ENCODE assay signal across 9 mouse cellular contexts in the genomic region with DNA sequence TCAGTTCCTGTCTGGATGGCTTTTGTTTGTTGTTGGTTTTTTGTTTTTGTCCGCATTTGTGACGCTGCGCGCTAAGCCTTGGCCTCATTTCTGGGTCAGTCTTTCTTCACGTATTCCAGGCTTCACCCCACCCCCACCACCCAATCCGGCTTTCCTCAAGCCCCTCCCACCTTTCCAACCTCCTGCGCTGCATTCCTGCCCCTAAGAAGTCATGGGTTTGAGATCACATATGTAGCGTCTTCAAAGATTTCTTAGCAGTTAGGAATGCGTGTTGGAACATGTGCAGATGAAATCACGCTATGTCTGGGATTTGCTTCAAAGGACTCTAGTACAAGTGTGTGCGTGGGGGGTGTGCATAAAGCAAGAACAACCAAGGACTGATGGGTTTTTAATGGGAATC. TPM values are rescaled to one million over a fixed set of nuclear protein-coding genes. Genes with fewer than 3 reads are reported as not detected.
DNase-seq lines count a peak whose midpoint lies in the region; ATAC-seq and TF ChIP-seq lines count a peak whose summit lies in the region.
"Had no signal": no experiment of that assay in that cellular context is flagged by ENCODE, and none has a peak within 500 bp of the region (broad histone marks: within the 10 kb centered on the region; RNA-seq: fewer than 3 reads in every experiment).

No protein-coding gene starts in this region.

- no peak for TF ChIP-seq POLR2A in cerebellum, adult 2 months (IDR thresholded peaks at IDR 0.05; ENCODE audit: borderline replicate concordance, insufficient read depth, low read length)

- no peak for TF ChIP-seq CTCF in cerebellum, adult 2 months (IDR thresholded peaks at IDR 0.05; ENCODE audit: borderline replicate concordance, insufficient read depth, low read depth, low read length)
- no peak for TF ChIP-seq CTCF in stomach, postnatal 0 days (IDR thresholded peaks at IDR 0.05; ENCODE audit: low read depth)

- TF ChIP-seq EP300 in stomach, postnatal 0 days (optimal IDR thresholded peaks at IDR 0.05), result no peak

- DNase-seq in cerebellum, adult 2 months, result no peak
- no peak for DNase-seq in cerebellum, postnatal 4 days (ENCODE audit: low spot score in 2 of 2)
- DNase-seq in neural tube, embryonic 11.5 days (ENCODE audit: low spot score), result peak; percentile 34
- DNase-seq in neural tube, embryonic 10.5 days (ENCODE audit: extremely low spot score, low spot score), result no peak
- no peak for DNase-seq in stomach, postnatal 0 days (ENCODE audit: low spot score)
- DNase-seq in thymus, postnatal 4 days, result no peak
- no peak for DNase-seq in thymus, postnatal 0 days (ENCODE audit: low spot score)
- DNase-seq: right cerebral cortex, postnatal 25 days had no signal

- 40% methylated on average over 11 of the region's 11 CpGs for WGBS in cerebellum, adult 2 months
- WGBS in neural tube, embryonic 11.5 days, result 3% methylated on average over 11 of the region's 11 CpGs
- WGBS in limb, embryonic 15.5 days, result 5% methylated on average over 11 of the region's 11 CpGs
- WGBS in stomach, postnatal 0 days, result 30% methylated on average over 11 of the region's 11 CpGs

- no peak overlapping the region for H3K27ac ChIP-seq in cerebellum, adult 2 months (ENCODE audit: insufficient read depth, low read length)
- H3K27ac ChIP-seq in neural tube, embryonic 11.5 days (ENCODE audit: low read depth, low read length), result no peak overlapping the region
- H3K27ac ChIP-seq in limb, embryonic 15.5 days, result peak overlapping the region; percentile 63
- peak overlapping the region; percentile 71 for H3K27ac ChIP-seq in stomach, postnatal 0 days (replicated peaks)

- no peaks in the 10 kb centered on the region for H3K9me3 ChIP-seq in neural tube, embryonic 11.5 days (ENCODE audit: control insufficient read depth, low read length)
- H3K9me3 ChIP-seq in limb, embryonic 15.5 days, result no peaks in the 10 kb centered on the region
- no peaks in the 10 kb centered on the region for H3K9me3 ChIP-seq in stomach, postnatal 0 days (ENCODE audit: control insufficient read depth, low read length)

- peak overlapping the region; percentile 42 for H3K4me3 ChIP-seq in cerebellum, adult 2 months (replicated peaks; ENCODE audit: insufficient read depth, low read depth, low read length)
- no peak overlapping the region for H3K4me3 ChIP-seq in neural tube, embryonic 11.5 days (ENCODE audit: low read depth, low read length)
- H3K4me3 ChIP-seq in limb, embryonic 15.5 days, result peak overlapping the region; percentile 30
- peak overlapping the region; percentile 27 for H3K4me3 ChIP-seq in stomach, postnatal 0 days (ENCODE audit: low read depth, low read length)

- H3K36me3 ChIP-seq in neural tube, embryonic 11.5 days (ENCODE audit: control insufficient read depth, insufficient read depth, low read length), result no peaks in the 10 kb centered on the region
- H3K36me3 ChIP-seq in limb, embryonic 15.5 days, result no peaks in the 10 kb centered on the region
- H3K36me3 ChIP-seq in stomach, postnatal 0 days (ENCODE audit: control insufficient read depth, insufficient read depth, low read length), result no peaks in the 10 kb centered on the region; the same call in 1 of the 2 replicates

- no peak for ATAC-seq in neural tube, embryonic 11.5 days (ENCODE audit: insufficient read depth, low FRiP score, low TSS enrichment)
- ATAC-seq in limb, embryonic 15.5 days (ENCODE audit: insufficient number of reproducible peaks, low FRiP score, low TSS enrichment, low read depth), result peak; percentile 56; the same call in 1 of the 2 replicates
- ATAC-seq in stomach, postnatal 0 days (ENCODE audit: low FRiP score, low TSS enrichment), result no peak

- peak overlapping the region; percentile 42 for H3K4me2 ChIP-seq in neural tube, embryonic 11.5 days (ENCODE audit: low read depth)
- peak overlapping the region; percentile 50 for H3K4me2 ChIP-seq in limb, embryonic 15.5 days
- peak overlapping the region; percentile 54 for H3K4me2 ChIP-seq in stomach, postnatal 0 days (replicated peaks; ENCODE audit: low read depth)

- H3K4me1 ChIP-seq in cerebellum, adult 2 months (ENCODE audit: control insufficient read depth, insufficient read depth, low read length), result peaks cover 7% of the 10 kb centered on the region; the same call in 1 of the 2 replicates
- peaks cover 21% of the 10 kb centered on the region for H3K4me1 ChIP-seq in neural tube, embryonic 11.5 days (ENCODE audit: control insufficient read depth, insufficient read depth, low read length)
- H3K4me1 ChIP-seq in limb, embryonic 15.5 days, result peaks cover 40% of the 10 kb centered on the region
- peaks cover 10% of the 10 kb centered on the region for H3K4me1 ChIP-seq in stomach, postnatal 0 days (replicated peaks; ENCODE audit: control insufficient read depth, insufficient read depth)

- peak overlapping the region; percentile 32; the same call in 1 of the 2 replicates for H3K9ac ChIP-seq in neural tube, embryonic 11.5 days (ENCODE audit: low read length)
- H3K9ac ChIP-seq in limb, embryonic 15.5 days, result no peak overlapping the region
- H3K9ac ChIP-seq in stomach, postnatal 0 days (ENCODE audit: low read length), result 0 out of 2 replicates have a peak overlapping the region, but pooled peaks have one; percentile 38

- H3K27me3 ChIP-seq in cerebellum, adult 2 months (ENCODE audit: control insufficient read depth, insufficient read depth, low read length), result no peaks in the 10 kb centered on the region
- no peaks in the 10 kb centered on the region for H3K27me3 ChIP-seq in neural tube, embryonic 11.5 days (ENCODE audit: control insufficient read depth, insufficient read depth, low read length)
- H3K27me3 ChIP-seq in limb, embryonic 15.5 days, result no peaks in the 10 kb centered on the region
- no peaks in the 10 kb centered on the region for H3K27me3 ChIP-seq in stomach, postnatal 0 days (ENCODE audit: control insufficient read depth, insufficient read depth, low read length)

RNA-seq across cellular contexts. Expression of a gene that starts 50.3 kb away (rescaled TPM):
- 12.1 and 12.5 TPM in 2 replicates for polyA plus RNA-seq in cerebellum, adult 2 months (2012; rRNA removed)
- 32.1 and 33.7 TPM in 2 replicates for polyA plus RNA-seq in neural tube, embryonic 11.5 days (2014; fragmentation: Nextera tagmentation; extraction: Ambion mirVana)
- polyA plus RNA-seq in limb, embryonic 15.5 days (2015; fragmentation: Nextera tagmentation; extraction: Ambion mirVana), result 21.1 and 21.9 TPM in 2 replicates
- polyA plus RNA-seq in stomach, postnatal 0 days (2015; fragmentation: Nextera tagmentation; extraction: Ambion mirVana), result 6.0 and 7.8 TPM in 2 replicates
- 16.6 and 17.8 TPM in 2 replicates for polyA plus RNA-seq in thymus, postnatal 0 days (2015; fragmentation: Nextera tagmentation; extraction: Ambion mirVana)

Comparison
In these comparisons a context has a peak if more than half of its experiments do, and no peak if none do; other contexts are left out.
1. H3K27ac ChIP-seq: peak in limb, embryonic 15.5 days (single experiment) and stomach, postnatal 0 days (single experiment); none in cerebellum, adult 2 months (single experiment) and neural tube, embryonic 11.5 days (single experiment).
2. Peak in every context shown above with its lines, with median percentiles within 50 percentile points of each other: H3K4me2 ChIP-seq.